Mouse (Mus musculus): ENCODE data around the gene Rnf167. TPM values are rescaled to one million over a fixed set of nuclear protein-coding genes. Genes with fewer than 3 reads are reported as not detected.

The Rnf167 gene
- total RNA-seq (2022): 10 to 100 TPM; 53.0 to 67.3 (median 58.7) TPM

DNA sequence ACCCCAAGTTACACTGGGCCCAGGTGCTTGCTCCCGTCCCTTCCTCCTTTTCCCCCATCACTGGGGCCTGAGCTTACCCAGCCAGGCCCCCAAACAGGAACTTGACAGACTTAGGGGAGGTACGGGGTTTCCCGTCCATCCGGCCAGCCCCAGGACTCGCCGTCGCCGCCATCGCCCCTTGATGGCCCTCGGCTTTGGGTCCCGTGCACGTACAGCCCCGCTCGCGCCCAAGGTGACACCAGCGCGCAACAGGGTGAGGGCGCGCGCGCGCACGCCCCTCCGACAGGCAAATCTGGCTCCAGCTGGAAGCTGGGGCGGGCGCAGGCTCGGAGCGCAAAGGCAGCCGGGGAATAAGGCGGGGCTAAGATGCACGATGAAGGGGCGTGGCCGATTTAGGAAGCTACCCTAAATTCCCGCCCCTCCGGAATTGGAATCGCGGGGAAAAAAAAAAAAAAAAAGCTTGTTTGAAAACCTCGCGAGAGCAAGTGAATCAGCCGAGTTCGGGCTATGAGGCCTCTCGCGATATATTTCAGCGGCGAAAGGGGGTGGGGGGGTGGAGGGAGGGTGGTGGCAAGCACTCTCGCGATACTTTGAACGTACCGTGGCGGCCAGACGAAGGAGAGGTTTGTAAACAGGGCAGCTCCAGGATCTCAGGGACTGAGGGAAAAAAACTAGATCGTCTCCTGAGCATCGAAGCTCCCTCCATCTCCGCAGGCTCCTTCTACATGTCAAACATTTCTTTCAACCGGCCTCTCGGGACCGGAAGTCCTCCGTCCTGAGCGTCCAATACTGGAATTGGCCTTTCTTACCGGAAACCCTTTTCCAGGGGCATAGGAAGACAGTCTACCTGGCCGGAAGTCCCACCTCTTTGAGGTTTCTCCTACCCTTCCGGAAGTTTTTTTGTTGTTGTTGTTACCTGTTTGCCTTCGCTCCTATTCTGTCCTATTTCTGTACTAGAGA is at the start of gene Rnf167, which contains the start of gene Slc25a11:
Gene Rnf167 (plus strand): TSS at position 545 of the 960 bp plus-strand sequence.
Gene Slc25a11 (minus strand): TSS at position 789 of the 960 bp plus-strand sequence.
- DNase-seq (ENCODE audit: low spot score): peak; percentile 96

DNA sequence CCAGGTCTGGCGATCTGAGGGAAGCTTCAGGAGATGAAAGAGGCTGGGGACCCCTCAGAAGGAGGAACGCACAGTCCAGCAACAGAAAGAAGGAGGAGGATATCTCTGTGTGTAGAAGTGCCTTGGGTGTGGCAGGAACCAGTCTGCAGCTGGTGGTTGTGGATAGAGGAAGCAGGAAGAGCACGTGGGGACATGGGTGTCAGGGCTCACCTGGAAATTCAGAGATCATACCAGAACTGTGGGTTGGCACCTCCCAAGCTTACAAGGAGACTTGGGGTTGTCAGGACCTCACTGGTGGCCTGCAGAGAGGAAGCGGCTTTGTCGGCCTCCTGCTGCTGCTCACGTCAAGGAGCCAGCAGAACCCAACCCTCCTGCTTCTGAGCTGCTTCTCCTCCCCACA is 49.7 kb upstream of the Rnf167 start:
- DNase-seq (ENCODE audit: low spot score): no peak

DNA sequence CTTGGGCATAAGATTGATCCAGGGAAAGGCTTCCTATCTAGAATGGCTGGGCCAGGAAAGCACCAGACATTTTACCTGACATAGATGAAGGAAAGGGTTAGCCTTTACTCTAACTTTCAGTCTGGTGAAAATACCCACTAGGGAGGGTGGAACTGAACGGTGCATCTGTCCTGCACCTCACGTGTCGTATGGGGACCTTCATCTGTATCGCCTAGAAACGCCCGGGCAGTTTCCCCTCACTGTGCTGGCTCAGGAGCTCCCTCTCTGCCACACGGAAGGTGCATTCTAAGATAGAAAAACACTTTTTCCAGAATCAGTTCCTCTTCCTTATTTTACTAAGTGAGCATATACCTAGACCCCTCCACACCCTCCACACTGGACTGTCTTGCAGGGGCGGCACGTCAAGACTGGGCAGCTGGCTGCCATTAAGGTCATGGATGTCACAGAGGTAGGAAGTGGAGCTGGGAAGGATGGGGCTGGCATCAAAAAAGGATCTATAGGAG is 48.5 kb upstream of the Rnf167 start:
- DNase-seq (ENCODE audit: low spot score): no peak

DNA sequence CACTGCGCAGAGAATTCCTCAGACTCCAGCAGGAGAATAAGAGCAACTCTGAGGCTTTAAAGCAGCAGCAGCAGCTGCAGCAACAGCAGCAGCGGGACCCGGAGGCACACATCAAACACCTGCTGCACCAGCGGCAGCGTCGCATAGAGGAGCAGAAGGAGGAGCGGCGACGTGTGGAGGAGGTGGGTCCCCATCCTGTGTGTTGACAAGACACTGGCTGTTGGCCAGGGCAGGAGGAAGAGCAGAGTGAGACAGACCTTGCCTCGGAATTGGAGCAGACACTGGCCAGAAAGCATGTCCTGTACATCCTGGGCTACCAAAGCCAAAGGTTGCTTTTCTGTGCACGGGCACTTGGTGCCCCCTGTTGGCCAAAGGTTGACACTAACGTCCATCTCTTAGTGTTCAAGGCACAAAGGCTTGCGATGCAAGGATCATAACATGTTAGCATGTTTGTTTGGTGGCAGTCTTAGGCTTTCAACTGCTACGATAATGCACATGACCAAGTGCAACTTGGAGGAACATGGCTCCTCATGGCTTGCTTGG is 41.9 kb upstream of the Rnf167 start:
- DNase-seq (ENCODE audit: low spot score): peak; percentile 81

DNA sequence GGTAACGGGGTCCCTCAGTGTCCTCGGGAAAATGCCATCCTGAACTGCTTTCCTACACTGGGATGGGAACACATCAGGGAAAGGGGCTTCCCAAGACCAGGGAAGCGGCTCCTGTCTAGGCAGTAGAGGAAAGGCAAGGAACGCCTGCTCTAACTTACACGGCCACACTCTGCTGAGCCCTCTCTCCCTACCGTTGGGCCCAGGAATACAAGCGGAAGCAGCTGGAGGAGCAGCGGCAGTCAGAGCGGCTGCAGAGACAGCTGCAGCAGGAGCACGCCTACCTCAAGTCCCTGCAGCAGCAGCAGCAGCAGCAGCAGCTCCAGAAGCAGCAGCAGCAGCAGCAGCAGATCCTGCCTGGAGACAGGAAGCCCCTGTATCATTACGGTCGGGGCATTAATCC is 40.3 kb upstream of the Rnf167 start:
- DNase-seq (ENCODE audit: low spot score): no peak

DNA sequence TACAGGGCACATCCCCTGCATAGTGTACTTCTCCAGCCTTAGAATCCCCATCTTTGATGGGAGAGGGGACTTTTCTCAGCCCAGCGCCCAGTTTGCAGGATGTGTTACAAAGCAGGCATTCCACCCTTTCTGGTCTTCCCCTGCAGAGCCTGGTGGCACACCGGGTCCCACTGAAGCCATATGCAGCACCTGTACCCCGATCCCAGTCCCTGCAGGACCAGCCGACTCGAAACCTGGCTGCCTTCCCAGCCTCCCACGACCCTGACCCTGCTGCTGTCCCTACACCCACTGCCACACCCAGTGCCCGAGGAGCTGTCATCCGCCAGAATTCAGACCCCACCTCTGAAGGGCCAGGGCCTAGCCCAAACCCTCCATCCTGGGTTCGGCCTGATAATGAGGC is 39.4 kb upstream of the Rnf167 start:
- no peak for DNase-seq (ENCODE audit: low spot score)

DNA sequence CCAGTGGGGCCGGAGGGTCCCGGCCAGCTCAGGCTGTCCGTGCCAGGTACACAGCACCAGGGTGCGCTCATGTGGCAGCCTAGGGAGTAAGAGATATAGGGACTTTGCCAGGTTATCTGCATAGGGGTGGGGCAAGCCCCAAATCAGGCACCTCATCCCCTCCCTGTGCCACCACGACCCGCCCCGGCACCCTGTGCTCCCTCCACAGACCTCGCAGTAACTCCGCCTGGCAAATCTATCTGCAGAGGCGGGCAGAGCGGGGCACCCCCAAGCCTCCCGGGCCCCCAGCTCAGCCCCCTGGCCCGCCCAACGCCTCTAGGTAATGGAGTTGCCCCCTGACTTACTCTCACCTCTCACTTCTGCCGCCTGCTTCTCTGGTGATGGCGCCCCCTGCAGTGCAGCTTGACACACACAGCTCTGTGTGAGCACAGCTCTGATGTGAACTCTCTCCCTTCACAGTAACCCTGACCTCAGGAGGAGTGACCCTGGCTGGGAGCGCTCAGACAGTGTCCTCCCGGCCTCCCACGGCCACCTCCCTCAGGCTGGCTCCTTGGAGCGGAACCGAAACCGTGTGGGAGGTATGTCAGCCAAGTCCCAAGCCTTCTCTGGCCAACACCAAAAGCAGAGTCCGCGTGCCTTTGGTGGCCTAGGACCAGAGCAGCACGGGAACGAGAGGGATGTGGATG is 38.5 kb upstream of the Rnf167 start:
- DNase-seq (ENCODE audit: low spot score): no peak

DNA sequence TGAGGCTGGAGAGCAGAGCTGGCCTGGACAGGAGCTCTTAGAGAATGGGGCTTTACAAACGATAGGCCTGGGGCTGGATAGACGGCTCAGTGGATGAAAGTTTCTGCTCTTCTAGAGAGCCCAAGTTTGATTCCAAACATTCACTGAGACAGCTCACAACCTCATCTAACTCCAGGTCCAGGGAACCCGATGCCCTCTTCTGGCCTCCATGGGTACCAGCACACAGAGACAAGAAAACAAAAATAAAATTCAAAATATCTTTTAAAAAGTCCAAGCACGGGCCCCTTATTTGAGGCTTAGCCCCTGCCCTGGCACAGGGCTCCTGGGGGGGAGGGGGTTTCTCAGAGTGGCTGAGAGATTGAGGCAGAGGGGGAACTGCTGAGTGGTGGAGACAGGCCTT is 36.3 kb upstream of the Rnf167 start:
- DNase-seq (ENCODE audit: low spot score): no peak

DNA sequence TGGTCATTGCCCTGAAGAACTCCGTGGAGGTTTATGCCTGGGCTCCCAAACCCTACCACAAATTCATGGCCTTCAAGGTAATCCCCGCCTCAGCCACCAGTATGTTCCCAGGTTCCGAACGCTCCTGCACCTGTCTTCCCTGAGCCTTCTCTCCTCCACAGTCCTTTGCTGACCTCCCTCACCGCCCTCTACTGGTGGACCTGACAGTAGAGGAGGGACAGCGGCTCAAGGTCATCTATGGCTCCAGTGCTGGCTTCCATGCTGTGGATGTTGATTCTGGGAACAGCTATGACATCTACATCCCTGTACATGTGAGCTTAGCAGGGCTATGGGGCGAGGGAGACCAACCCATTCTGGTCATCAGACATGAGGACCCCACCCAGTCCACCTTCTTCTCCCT is 34.5 kb upstream of the Rnf167 start:
- DNase-seq (ENCODE audit: low spot score): no peak

DNA sequence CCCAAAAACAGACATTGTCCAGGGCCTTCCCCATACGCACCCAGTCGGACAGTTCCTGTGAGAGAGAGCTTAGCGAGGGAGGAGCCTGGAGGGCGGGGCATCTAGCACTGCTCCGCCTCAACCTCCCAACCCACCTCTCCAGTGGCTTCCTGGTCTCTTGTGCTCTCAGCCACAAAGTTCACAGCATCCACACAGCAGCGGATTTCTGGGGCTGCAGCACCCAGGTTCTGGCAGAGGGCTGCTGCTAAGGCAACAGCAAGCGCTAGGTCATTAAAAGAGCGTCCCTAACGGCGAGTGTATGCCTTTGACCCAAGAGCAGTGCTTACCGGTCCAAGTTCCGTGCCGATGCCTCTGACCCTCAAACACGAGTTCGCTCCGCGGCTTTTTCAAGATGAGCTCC is 32.0 kb upstream of the Rnf167 start:
- DNase-seq (ENCODE audit: low spot score): peak; percentile 66

DNA sequence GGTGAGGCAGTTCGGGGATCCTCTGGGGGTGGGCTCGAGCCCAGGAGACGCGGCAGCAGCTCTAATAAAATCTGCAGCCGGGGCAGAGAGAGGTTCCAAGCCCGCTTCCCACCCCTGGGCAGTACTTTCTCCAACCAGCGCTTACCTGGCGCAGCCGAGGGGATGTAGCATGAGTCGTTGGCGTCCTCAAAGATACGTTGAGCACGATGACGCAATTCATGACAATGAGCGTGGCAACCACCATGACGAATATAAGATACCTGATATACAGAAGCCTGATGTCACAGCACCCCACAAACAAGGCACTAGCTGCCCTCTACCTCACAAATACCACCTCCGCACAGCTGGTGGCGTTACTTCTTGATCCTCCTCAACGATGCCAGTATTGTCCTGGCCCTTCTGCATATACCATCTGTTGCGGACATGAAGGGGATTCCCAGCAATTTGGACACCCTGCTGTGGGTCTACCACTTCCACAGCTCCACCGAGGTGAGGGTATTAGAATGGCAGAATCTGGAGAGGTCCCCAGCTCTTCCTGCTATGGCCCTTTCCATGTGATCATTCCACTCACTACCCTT is 31.4 kb upstream of the Rnf167 start, which contains the start of gene 4930544D05Rik:
Gene 4930544D05Rik (plus strand): TSS at position 333 of the 578 bp plus-strand sequence.
- DNase-seq (ENCODE audit: low spot score): no peak

DNA sequence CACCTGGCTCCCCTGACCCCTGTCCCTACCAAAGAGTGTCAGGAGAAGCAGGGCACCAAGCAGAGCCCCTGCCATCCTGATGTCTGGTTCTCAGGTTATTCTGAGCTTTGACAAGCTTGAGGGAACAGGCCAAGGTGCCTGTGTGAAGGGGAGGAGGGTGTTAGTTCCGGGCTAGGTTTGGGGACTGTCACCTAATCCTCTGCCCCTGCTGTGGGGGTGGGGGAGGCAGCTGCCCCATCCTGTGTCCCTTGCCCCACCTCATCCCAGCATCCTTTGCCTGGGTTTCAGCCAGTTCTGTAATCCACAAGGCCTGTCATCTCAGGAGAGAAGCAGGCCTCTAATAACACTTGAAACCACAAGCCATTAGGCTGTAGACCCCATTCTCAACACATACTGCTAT is 27.9 kb upstream of the Rnf167 start, which contains the start of gene Chrne:
Gene Chrne (minus strand): TSS at position 116 of the 400 bp plus-strand sequence.
- DNase-seq (ENCODE audit: low spot score): no peak

DNA sequence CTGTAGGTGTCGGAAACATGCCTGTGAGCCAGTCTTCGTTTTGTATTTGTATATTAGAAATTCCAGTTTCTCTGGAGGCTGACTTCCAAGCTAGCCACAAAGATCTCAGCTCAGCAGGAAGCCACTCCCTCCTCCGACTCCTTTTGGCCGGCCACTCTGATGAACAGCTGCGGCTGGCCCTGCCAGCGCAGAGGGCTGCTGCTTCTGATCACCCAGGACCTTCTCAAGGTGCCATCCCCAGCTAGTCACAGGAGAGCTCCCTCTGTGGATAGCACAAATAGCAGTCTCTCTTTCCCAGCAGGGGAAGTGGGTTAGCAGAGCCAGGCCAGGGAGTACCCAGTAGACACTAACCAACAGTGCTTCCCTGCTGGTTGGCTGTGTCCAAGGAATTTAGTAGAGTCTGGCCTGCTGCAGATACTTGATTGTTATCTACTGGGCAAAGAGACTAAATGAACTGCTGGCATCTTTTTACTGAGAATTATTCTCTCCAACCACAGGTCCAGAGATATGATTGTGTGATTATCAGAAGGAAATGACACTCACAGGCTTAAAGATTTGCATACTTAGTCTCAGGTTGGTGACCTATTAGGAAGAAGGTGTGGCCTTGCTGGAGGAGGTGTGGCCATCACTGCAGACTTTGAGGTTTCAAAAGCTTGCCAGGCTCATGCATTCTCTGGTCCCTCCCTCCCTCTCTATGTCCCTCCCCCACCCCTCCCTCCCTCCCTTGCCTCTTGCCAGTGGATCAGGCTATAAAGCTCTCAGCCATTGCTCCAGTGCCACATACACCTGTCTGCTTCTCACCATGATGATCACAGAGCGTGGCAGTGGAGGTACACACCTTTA is 24.8 kb upstream of the Rnf167 start:
- no peak for DNase-seq (ENCODE audit: low spot score)

DNA sequence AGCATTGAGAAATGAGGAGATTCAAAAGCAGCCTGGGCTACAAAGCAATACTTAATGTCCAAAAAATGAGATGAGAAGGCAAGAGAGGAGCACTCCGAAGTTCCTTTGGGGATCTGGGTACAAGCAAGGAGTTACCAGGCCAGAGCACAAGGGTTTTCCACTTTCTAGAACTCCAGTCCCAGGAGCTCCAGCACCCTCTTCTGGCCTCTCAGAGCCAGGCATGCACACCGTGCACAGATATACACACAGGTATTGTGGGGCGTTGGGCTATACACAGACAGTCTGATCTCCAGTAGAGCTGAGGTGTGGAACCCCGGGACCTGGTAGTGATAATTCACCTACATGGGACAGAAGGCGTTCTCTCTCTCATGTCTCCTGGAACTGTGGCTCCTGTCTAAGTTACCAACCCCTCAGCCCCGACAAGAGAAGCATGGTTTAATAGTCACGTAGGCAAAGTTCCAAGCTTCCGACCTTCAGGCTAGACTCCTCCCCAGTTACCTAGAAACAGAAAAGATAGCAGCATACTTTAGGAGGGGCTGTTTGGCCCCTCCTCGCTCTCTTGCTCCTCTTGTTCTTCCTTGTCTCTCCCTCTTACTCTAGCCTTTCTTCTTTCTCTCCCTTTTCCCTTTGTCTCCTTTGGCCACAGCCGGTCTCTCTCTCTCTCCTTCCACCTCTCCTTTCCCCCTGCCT is 23.8 kb upstream of the Rnf167 start:
- DNase-seq (ENCODE audit: low spot score): no peak

DNA sequence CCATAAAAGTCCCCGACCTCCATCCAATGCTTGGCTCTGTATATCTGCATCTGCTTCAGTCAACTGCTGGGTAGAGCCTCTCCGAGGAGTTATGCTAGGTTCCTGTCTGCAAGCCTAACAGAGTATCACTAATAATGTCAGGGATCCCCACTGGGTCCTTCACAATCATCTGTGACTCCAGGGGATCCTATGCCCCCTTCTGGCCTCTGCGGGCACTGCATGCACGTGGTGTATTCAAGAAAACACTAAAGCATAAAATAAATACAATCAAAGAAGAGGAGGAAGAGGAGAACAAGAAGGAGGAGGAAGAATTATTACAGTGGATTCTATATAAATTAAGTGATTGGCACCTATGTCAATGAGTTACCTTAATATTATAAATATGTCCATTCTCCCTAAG is 21.6 kb upstream of the Rnf167 start:
- no peak for DNase-seq (ENCODE audit: low spot score)

DNA sequence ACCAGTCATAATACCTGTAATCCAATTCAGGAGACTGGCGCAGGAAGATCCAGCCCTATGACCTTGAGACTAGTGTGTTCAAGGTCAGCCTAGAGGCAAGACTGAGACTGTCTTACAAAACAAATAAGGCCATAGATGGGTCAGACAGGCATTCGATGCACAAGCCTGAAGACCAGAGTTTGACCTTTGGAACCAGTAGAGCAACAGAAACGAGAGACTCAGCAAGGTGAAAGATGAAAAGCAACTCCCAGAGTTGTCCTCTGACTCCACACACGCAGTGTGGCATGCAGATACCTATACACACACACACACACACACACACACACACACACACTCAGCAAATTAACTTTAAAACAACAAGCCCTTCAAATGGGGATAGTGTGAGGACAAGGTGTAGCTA is 20.2 kb upstream of the Rnf167 start:
- DNase-seq (ENCODE audit: low spot score): no peak

DNA sequence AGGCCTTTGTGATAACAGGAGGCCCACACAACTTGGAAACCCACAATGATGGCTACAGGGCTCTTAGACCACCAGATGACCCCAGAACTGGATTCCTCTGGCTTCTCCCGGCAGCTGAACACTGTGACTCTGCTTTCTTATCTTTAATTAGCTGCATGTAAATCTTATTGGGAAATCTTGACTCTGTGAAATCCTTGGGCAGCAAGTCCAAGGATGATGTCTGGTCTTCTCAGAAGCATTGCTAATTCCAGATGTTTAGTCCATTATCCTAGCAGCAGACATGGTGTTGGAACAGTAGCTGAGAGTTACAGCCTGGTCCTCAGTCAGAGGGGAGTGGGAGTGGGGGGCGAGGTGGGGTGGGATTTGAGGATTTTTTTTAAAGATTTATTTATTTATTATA is 18.6 kb upstream of the Rnf167 start:
- DNase-seq (ENCODE audit: low spot score): no peak

DNA sequence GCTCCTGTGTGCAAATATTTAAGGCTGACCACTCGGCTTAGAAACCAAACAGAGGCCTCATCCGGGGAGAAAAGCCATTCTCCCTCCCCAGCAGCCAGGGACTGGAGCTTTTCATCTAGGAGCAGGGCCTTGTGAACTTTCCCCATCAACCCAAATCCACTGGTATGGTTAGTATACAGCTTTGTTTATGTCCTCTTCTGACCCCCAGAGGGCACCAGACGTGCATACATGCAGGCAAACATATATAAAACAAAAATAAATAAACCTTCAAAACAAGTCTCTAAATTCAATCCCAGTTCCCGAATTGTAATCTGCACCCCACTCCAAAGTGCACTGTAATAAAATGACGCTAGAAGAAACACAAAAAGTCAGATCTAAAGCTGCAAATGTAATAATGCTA is 17.5 kb upstream of the Rnf167 start:
- no peak for DNase-seq (ENCODE audit: low spot score)

DNA sequence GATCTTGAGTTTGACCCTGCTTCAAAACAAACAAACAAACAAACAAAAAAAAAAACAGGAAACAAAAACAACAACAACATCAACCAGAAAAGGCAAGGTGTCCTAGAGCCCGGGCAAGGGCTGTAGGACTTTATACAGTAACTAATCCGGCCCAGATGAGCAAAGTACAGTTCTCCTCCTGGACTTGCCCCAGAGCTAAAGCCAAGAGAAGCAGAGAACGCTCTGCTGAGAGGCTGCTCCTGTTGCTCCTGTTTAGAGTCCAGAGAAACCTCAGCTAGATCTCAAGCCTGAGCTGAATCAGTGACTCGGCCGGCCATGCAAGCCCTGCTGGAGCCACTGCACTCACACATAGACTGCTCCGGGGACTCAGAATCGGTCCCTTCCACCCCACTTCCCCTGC is 16.9 kb upstream of the Rnf167 start:
- DNase-seq (ENCODE audit: low spot score): no peak

DNA sequence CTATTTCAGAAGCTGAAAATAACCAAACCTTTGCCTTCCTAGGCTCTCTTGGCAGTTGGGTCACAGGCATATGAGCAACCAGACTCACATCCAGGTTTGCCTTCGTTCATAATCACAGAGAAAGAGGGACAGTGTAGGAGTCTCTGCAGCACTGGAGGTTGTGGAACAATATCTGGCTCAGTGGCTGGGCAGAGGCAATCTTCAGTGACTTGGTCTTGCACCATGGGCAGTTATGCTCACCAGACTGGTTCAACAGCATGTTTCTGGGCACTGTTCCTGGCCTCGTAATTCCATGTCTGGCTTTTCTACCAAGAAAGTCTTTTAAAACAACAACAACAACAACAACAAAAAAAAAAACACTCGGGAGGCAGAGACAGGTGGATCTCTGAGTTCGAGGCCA is 11.4 kb upstream of the Rnf167 start:
- no peak for DNase-seq (ENCODE audit: low spot score)
